Mouse (Mus musculus) bone marrow macrophage, adult 2 months (primary cell): Measurements from ENCODE around the gene Fkbp6.

ENCODE experiments used
- CTCF ChIP-seq: IDR thresholded peaks from 2 replicates; pipeline ENCODE4 v1.5.1; 2012; ENCODE audit warnings: low read depth, mild to moderate bottlenecking, low read length, moderate library complexity
- POLR2A ChIP-seq: IDR thresholded peaks from 2 replicates; pipeline ENCODE4 v1.6.1; 2012; ENCODE audit warnings: mild to moderate bottlenecking, low read depth, low read length, borderline replicate concordance

GRCm38 (mm10) chr5:135359772-135360171 lies 9.9 kb upstream of the Fkbp6 start:
- TF ChIP-seq POLR2A (no peak), CTCF (no peak)
